Mouse (Mus musculus): ENCODE measurements at regions not wholly inside any gene's neighbourhood (a gene's known extent, or its start where the extent isn't known, plus 50 kb on each side); places are given as distances from the start of the nearest gene placed in this dataset.

- TF ChIP-seq CTCF (IDR thresholded peaks at IDR 0.05; ENCODE audit: borderline replicate concordance, insufficient read depth, low read depth, low read length) (no peak), POLR2A (IDR thresholded peaks at IDR 0.05; ENCODE audit: borderline replicate concordance, insufficient read depth, low read length) (no peak)
Observed at GRCm38 (mm10) chr1:69450455-69450854, 236.6 kb downstream of the Ikzf2 start.

All from cerebellum, adult 2 months (tissue).